Mouse (Mus musculus) olfactory bulb, adult 2 months (tissue): ENCODE results near the gene Csnk1e.

Experiments
- CTCF ChIP-seq: fragments of 200-500 bp; IDR thresholded peaks from 2 replicates; pipeline ENCODE4 v1.5.1; 2012; ENCODE audit warnings: low read depth, mild to moderate bottlenecking, low read length, moderate library complexity; ENCODE audit not compliant: insufficient read depth
- POLR2A ChIP-seq: fragments of 200-500 bp; IDR thresholded peaks from 2 replicates; pipeline ENCODE4 v1.6.1; 2012; ENCODE audit warnings: mild to moderate bottlenecking, low read depth, low read length, moderate library complexity; ENCODE audit not compliant: insufficient read depth

DNA sequence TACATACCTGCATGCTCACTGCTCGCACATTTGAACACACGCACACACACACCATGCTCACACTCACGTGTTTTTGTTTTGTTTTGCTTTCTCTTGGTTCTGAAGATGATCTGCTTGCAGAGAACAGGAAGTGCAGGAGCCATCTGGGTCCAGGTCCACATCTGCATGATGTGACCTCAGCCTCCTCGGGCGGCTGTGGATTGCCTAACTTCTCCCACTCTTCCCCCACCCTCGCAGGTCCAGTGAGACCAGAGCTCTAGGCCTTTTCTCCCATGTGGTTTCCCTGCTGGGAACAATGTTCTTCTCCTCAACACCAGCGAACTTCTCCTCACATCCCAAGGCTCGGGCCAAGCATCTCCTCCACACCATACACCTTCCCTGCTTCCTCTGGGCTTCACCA is 41.6 kb downstream of the Csnk1e start:
- no peak for TF ChIP-seq CTCF
- TF ChIP-seq POLR2A: no peak
